Mouse (Mus musculus) left cerebral cortex, adult 2 months (tissue): ENCODE measurements around the gene Ttll11. TPM values are rescaled to one million over a fixed set of nuclear protein-coding genes. Genes with fewer than 3 reads are reported as not detected.

Experiments
- DNase-seq, 2 experiments: peaks; one replicate each; pipeline ENCODE4 v3.0.0; 2021 to 2022; ENCODE audit warnings: low spot score in 2 of 2, mixed read lengths in 1 of 2; ENCODE audit errors: extremely low spot score in 1 of 2
- H3K27ac ChIP-seq: fragments of 200-600 bp; 2 replicates; pipeline ENCODE4 v1.8.1; 2022
- H3K4me3 ChIP-seq: fragments of 200-600 bp; 2 replicates; pipeline ENCODE4 v1.8.1; 2022
- CTCF ChIP-seq: fragments of 200-600 bp; IDR thresholded peaks from 2 replicates; pipeline ENCODE4 v1.8.1; 2022; ENCODE audit warnings: antibody characterized with exemption, mild to moderate bottlenecking, moderate library complexity
- intact Hi-C: fragments of 180-260 bp; cut with DNase I; formaldehyde crosslinking; loops from one replicate; pipeline ENCODE4 v1.15.1; 2025
- total RNA-seq, 2 experiments: library from RNA; stranded (reverse); gene quantifications; 2 replicates each; pipeline ENCODE4 v1.2.3; 2021

Gene Ttll11
- total RNA-seq, 2 experiments from 2014 or later = 40.2 to 42.2 TPM

- no peak overlapping the region for H3K27ac ChIP-seq
- no peak for DNase-seq
- no peak for TF ChIP-seq CTCF
- intact Hi-C loops = no loop called here
- H3K4me3 ChIP-seq = no peak overlapping the region
Measured at GRCm38 (mm10) chr2:35830966-35831903, 148.5 kb downstream of the Ttll11 start.

GRCm38 (mm10) chr2:35829136-35829535, 150.6 kb downstream of the Ttll11 start:
- TF ChIP-seq CTCF = no peak
- intact Hi-C loops = no loop called here
- no peak for DNase-seq
- Histone ChIP-seq H3K4me3 (no peak overlapping the region), H3K27ac (no peak overlapping the region)

- no peak for TF ChIP-seq CTCF
- Histone ChIP-seq H3K27ac (no peak overlapping the region), H3K4me3 (no peak overlapping the region)
- DNase-seq = no peak
- intact Hi-C loops = no loop called here
Measured at GRCm38 (mm10) chr2:35827886-35828285, 151.8 kb downstream of the Ttll11 start.

GRCm38 (mm10) chr2:35825157-35825556, 154.6 kb downstream of the Ttll11 start:
- no peak for DNase-seq
- intact Hi-C loops = no loop called here
- no peak overlapping the region for H3K4me3 ChIP-seq
- TF ChIP-seq CTCF = no peak
- no peak overlapping the region for H3K27ac ChIP-seq

- H3K4me3 ChIP-seq = no peak overlapping the region
- no peak for TF ChIP-seq CTCF
- intact Hi-C loops = no loop called here
Measured at GRCm38 (mm10) chr2:35823589-35823988, 156.1 kb downstream of the Ttll11 start.

GRCm38 (mm10) chr2:35818883-35819282, 160.8 kb downstream of the Ttll11 start:
- intact Hi-C loops = no loop called here
- no peak overlapping the region for H3K27ac ChIP-seq
- no peak for TF ChIP-seq CTCF

More at GRCm38 (mm10) chr2:35823589-35823988, 156.1 kb downstream of the Ttll11 start:
- no peak overlapping the region for H3K27ac ChIP-seq
- DNase-seq = no peak

GRCm38 (mm10) chr2:35816056-35816661, 163.6 kb downstream of the Ttll11 start:
- Histone ChIP-seq H3K4me3 (no peak overlapping the region), H3K27ac (peak overlapping the region; percentile 66)
- peak in 1 of 2 experiments; percentile 20 for DNase-seq
- no peak for TF ChIP-seq CTCF
- intact Hi-C loops = no loop called here

More at GRCm38 (mm10) chr2:35818883-35819282, 160.8 kb downstream of the Ttll11 start:
- no peak for DNase-seq
- no peak overlapping the region for H3K4me3 ChIP-seq

GRCm38 (mm10) chr2:35812561-35812933, 167.2 kb downstream of the Ttll11 start:
- intact Hi-C loops = no loop called here
- H3K4me3 ChIP-seq = no peak overlapping the region
- no peak for DNase-seq
- no peak for TF ChIP-seq CTCF
- 0 out of 2 replicates have a peak overlapping the region, but pooled peaks have one; percentile 44 for H3K27ac ChIP-seq

- Histone ChIP-seq H3K4me3 (no peak overlapping the region), H3K27ac (0 out of 2 replicates have a peak overlapping the region, but pooled peaks have one; percentile 44)
- intact Hi-C loops = no loop called here
- no peak for DNase-seq
- TF ChIP-seq CTCF = no peak
Measured at GRCm38 (mm10) chr2:35811801-35812560, 167.7 kb downstream of the Ttll11 start.

- intact Hi-C loops = no loop called here
- no peak for DNase-seq
- H3K27ac ChIP-seq = no peak overlapping the region
- TF ChIP-seq CTCF = no peak
- no peak overlapping the region for H3K4me3 ChIP-seq
Measured at GRCm38 (mm10) chr2:35810027-35810426, 169.7 kb downstream of the Ttll11 start.

GRCm38 (mm10) chr2:35809141-35809540, 170.6 kb downstream of the Ttll11 start:
- H3K4me3 ChIP-seq = no peak overlapping the region
- no peak for TF ChIP-seq CTCF
- H3K27ac ChIP-seq = no peak overlapping the region
- intact Hi-C loops = no loop called here
- peak in 1 of 2 experiments; percentile 33 for DNase-seq

- H3K4me3 ChIP-seq = no peak overlapping the region
- no peak for DNase-seq
- no peak overlapping the region for H3K27ac ChIP-seq
- intact Hi-C loops = no loop called here
- TF ChIP-seq CTCF = no peak
Measured at GRCm38 (mm10) chr2:35805881-35806280, 173.8 kb downstream of the Ttll11 start.
